Mouse (Mus musculus) C2C12 (cell line): ENCODE results near the gene Spata2l. TPM values are rescaled to one million over a fixed set of nuclear protein-coding genes. Genes with fewer than 3 reads are reported as not detected.

Source experiments
- H3K27me3 ChIP-seq: one replicate; pipeline ENCODE4 v1.6.1; 2011; ENCODE audit not compliant: control insufficient read depth, insufficient read depth, insufficient read length
- H3K36me3 ChIP-seq: one replicate; pipeline ENCODE4 v1.6.1; 2011; ENCODE audit not compliant: control insufficient read depth, insufficient read depth
- H3K4me3 ChIP-seq: one replicate; pipeline ENCODE4 v1.5.1; 2011; ENCODE audit warnings: mild to moderate bottlenecking, control low read depth; ENCODE audit not compliant: poor library complexity, insufficient read depth, severe bottlenecking
- H3K79me2 ChIP-seq: one replicate; pipeline ENCODE4 v1.6.1; 2011; ENCODE audit not compliant: control insufficient read depth, insufficient read depth
- H3K79me3 ChIP-seq: one replicate; pipeline ENCODE4 v1.6.1; 2011; ENCODE audit warnings: low read depth, control low read depth
- H3ac ChIP-seq: one replicate; pipeline ENCODE3; 2011; ENCODE audit warnings: low read depth; ENCODE audit not compliant: control insufficient read depth, insufficient read length
- CEBPB ChIP-seq: IDR thresholded peaks from one replicate; pipeline ENCODE4 v1.6.1; 2011; ENCODE audit warnings: low read depth, mild to moderate bottlenecking, control low read depth, moderate library complexity
- CTCF ChIP-seq: IDR thresholded peaks from one replicate; pipeline ENCODE4 v1.5.1; 2011; ENCODE audit not compliant: control insufficient read depth, insufficient read depth, insufficient read length
- FOSL1 ChIP-seq: IDR thresholded peaks from one replicate; pipeline ENCODE4 v1.8.0; 2011; ENCODE audit warnings: mild to moderate bottlenecking, low read length; ENCODE audit not compliant: poor library complexity, insufficient read depth, severe bottlenecking
- MAX ChIP-seq: IDR thresholded peaks from one replicate; pipeline ENCODE4 v1.6.1; 2011; ENCODE audit warnings: mild to moderate bottlenecking, control low read depth
- MYOD1 ChIP-seq: IDR thresholded peaks from one replicate; pipeline ENCODE4 v1.6.1; 2011; ENCODE audit warnings: low read depth; ENCODE audit not compliant: control insufficient read depth, insufficient read length
- MYOG ChIP-seq: IDR thresholded peaks from one replicate; pipeline ENCODE4 v1.6.1; 2011; ENCODE audit not compliant: control insufficient read depth, insufficient read length; ENCODE audit errors: extremely low read depth
- USF1 ChIP-seq: IDR thresholded peaks from one replicate; pipeline ENCODE4 v1.6.1; 2011; ENCODE audit warnings: low read depth, mild to moderate bottlenecking, control low read depth, moderate library complexity
- polyA plus RNA-seq: library from polyadenylated mRNA; unstranded; fragments of >200 nt; fragmentation: generic; extraction: Trizol; gene quantifications from one replicate; pipeline ENCODE4 v1.2.1, GENCODE M21; 2012; ENCODE audit warnings: missing spikeins

Gene Spata2l
- polyA plus RNA-seq, 1 experiment: 0.89 TPM

DNA sequence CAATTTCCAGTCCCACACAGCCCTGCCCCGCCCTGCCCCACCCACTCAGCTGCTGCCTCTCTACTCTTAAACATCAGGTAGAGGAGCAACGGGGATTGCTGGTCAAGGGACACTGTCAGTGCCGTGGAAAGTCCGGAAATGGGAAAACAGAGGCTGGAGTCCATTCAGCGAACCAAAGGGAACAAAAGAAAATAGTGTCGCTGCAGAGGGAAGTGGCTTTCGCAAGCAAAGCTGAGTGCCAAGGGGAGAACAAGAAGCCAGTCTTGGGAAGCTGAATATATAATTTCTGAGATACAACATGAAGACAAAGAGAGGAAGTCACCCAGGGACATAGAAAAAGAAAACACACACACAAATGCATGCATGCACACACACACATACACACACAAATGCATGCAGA lies 47.2 kb downstream of the Spata2l start:
- Histone ChIP-seq H3K36me3 (no peaks in the 10 kb centered on the region), H3ac (no peak overlapping the region), H3K79me3 (no peaks in the 10 kb centered on the region), H3K27me3 (no peaks in the 10 kb centered on the region), H3K79me2 (no peaks in the 10 kb centered on the region), H3K4me3 (no peak overlapping the region)
- no peak for TF ChIP-seq CEBPB
- no peak for TF ChIP-seq MYOG
- TF ChIP-seq CTCF: no peak
- no peak for TF ChIP-seq FOSL1
- TF ChIP-seq MAX: no peak

DNA sequence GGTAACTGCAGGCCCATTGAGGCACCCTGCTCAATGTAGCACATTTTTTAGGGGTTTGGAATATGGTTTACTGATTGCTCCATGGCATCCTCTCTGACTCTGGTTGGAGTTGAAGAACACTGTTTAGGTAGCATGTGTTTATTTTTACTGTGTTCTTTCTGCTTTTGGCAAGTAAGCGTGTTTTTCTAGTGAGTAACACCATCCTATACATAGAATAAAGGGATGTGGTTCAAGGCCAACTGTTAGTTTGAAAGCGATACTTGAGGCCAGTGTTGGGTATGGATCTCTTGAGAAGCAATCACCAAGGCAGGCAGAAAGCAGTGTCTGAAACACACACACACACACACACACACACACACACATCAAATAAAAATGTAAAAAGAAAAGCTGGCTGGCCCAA lies 48.0 kb downstream of the Spata2l start:
- Histone ChIP-seq H3K36me3 (no peaks in the 10 kb centered on the region), H3K79me3 (no peaks in the 10 kb centered on the region), H3K4me3 (no peak overlapping the region), H3K79me2 (no peaks in the 10 kb centered on the region), H3ac (no peak overlapping the region), H3K27me3 (no peaks in the 10 kb centered on the region)
- TF ChIP-seq CEBPB: no peak
- TF ChIP-seq USF1: no peak
- no peak for TF ChIP-seq CTCF
- no peak for TF ChIP-seq FOSL1
- TF ChIP-seq MYOG: no peak
- TF ChIP-seq MYOD1: no peak
- no peak for TF ChIP-seq MAX

DNA sequence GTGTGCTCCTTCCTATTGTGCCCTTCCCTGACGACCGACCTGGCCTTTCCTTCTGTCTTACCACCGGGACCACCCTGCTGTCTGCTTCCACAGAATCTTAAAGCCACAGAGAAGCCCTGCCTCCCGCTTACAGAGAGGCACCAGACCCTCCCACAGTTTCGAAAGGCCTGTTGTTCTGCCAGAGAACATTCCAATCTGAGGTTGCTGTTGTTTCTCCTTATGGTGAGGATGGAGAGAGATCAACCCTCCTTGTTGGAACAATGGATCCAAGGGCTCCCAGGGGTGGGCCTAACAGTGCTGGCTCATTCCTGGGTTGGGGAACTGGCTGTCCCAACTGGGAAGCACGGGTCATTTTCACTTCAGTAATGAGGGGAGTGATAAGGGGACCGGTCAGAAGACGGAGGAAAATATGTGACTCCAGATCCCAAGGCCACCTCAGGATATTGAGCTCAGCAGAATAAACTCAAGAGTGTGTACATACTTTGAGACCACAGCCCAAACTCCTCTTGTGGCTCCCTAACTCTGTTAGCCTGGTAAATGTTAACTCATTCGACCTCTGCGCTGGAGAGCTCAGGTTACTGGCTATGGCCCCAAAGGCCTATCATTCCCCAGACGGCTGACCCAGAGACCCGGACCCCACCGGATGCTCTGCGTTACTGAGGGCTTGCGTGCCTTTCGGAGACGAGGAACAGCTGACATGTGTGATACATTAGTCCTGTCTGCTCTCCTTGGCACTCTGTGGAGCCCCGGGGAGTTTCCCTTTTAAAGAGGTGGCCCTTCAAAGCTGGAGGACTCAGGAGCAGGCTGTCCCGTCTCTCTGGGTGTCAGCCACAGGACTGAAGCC lies 50.2 kb downstream of the Spata2l start, which contains the start of gene Dpep1:
Dpep1 (plus strand) TSS at position 677 of the 844 bp plus-strand sequence.
- H3ac ChIP-seq: no peak within 1 kb of the TSS
- TF ChIP-seq USF1: no peak
- TF ChIP-seq MAX: no peak
- TF ChIP-seq CTCF: no peak
- no peak for TF ChIP-seq MYOD1
- no peak for TF ChIP-seq FOSL1
- TF ChIP-seq CEBPB: no peak
- no peak for TF ChIP-seq MYOG
- no peaks in the 10 kb centered on the region for H3K79me3 ChIP-seq
- H3K4me3 ChIP-seq: no peak within 1 kb of the TSS
- no peaks in the 10 kb centered on the region for H3K79me2 ChIP-seq
- H3K36me3 ChIP-seq: no peaks in the 10 kb centered on the region
- no peaks in the 10 kb centered on the region for H3K27me3 ChIP-seq

DNA sequence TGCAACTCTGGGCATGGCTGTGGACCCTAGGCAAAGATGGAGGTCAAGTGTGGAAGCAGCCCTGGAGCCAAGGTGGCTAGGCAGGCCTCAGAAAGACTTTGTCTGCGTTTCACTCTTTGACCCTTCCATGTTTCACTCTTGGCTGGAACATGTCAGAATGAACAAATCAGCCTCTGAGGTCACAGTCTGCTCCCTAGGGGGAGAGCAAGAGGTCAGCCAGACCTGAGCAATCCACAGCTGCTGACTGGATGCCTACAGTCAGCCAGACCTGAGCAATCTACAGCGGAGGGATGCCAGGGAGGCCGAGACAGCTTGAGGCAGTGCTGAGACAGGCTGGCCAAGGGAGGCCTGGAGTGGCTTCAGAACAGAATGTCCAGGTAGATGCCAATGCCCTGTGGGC lies 54.6 kb downstream of the Spata2l start:
- H3K79me3 ChIP-seq: no peaks in the 10 kb centered on the region
- TF ChIP-seq CTCF (no peak), MYOG (no peak), FOSL1 (no peak), MYOD1 (no peak), MAX (no peak), USF1 (no peak), CEBPB (no peak)
- no peaks in the 10 kb centered on the region for H3K36me3 ChIP-seq
- H3K79me2 ChIP-seq: no peaks in the 10 kb centered on the region
- no peak overlapping the region for H3ac ChIP-seq
- H3K27me3 ChIP-seq: no peaks in the 10 kb centered on the region
- H3K4me3 ChIP-seq: no peak overlapping the region

Other genes starting within 250 kb of the Spata2l start
- 32.5 TPM for gene Ankrd11, start 194.0 kb downstream of the Spata2l start, polyA plus RNA-seq
- gene Spg7, start 173.3 kb downstream of the Spata2l start, polyA plus RNA-seq: 57.4 TPM
- gene Rpl13, start 133.9 kb downstream of the Spata2l start, polyA plus RNA-seq: 3,422 TPM
- gene Cpne7, start 118.9 kb downstream of the Spata2l start, polyA plus RNA-seq: 0.04 TPM
- 0.05 TPM for gene Sult5a1, start 77.9 kb downstream of the Spata2l start, polyA plus RNA-seq
- gene Dpep1, start 50.0 kb downstream of the Spata2l start, polyA plus RNA-seq: 0.92 TPM
- 94.4 TPM for gene Chmp1a, start 23.5 kb downstream of the Spata2l start, polyA plus RNA-seq
- gene Spata33, start 23.4 kb downstream of the Spata2l start, polyA plus RNA-seq: 1.1 TPM
- gene Cdk10, start 11.4 kb downstream of the Spata2l start, polyA plus RNA-seq: 23.8 TPM
- 10.6 TPM for gene Zfp276, start 18.0 kb upstream of the Spata2l start, polyA plus RNA-seq
- gene Vps9d1, start 18.1 kb upstream of the Spata2l start, polyA plus RNA-seq: 8.5 TPM
- 14.0 TPM for gene Fanca, start 82.3 kb upstream of the Spata2l start, polyA plus RNA-seq
- 5.1 TPM for gene Spire2, start 96.5 kb upstream of the Spata2l start, polyA plus RNA-seq
- gene Tcf25, start 137.5 kb upstream of the Spata2l start, polyA plus RNA-seq: 128 TPM
- gene Mc1r, start 170.9 kb upstream of the Spata2l start, polyA plus RNA-seq: 0.01 TPM
- 140 TPM for gene Tubb3, start 175.2 kb upstream of the Spata2l start, polyA plus RNA-seq
- 23.9 TPM for gene Def8, start 187.3 kb upstream of the Spata2l start, polyA plus RNA-seq
- gene Afg3l1, start 241.7 kb upstream of the Spata2l start, polyA plus RNA-seq: 35.9 TPM